Mouse (Mus musculus) layer of hippocampus, adult 6 months (tissue): ENCODE measurements around the gene Kyat1. TPM values are rescaled to one million over a fixed set of nuclear protein-coding genes. Genes with fewer than 3 reads are reported as not detected.

Experiments used
- long read RNA-seq, 2 experiments: library from polyadenylated mRNA; unstranded; transcript quantifications; one replicate each; pipeline ENCODE4 v2.0.0; 2019 to 2020
- polyA plus RNA-seq: library from polyadenylated mRNA; unstranded; fragments of <200 nt; fragmentation: Nextera tagmentation; gene quantifications from 2 replicates; pipeline ENCODE4 v1.2.3, GENCODE M21; 2021

Kyat1 gene
- polyA plus RNA-seq, result 8.4 and 9.9 TPM in 2 replicates
- long read RNA-seq, experiment 1, partial matches to known transcripts, result 2 of 4 reads
- long read RNA-seq, experiment 1, other reads (novel, unspliced or antisense), result 1 of 4 reads
- long read RNA-seq, experiment 2, transcript Kyat1-206 (14 exons, 2,026 nt), result minor isoform, 7 of 55 reads
- long read RNA-seq, experiment 2, transcript Kyat1-201 (13 exons, 1,876 nt), result major isoform, 25 of 55 reads
- long read RNA-seq, experiment 2, partial matches to known transcripts, result 5 of 55 reads
- long read RNA-seq, experiment 2, other reads (novel, unspliced or antisense), result 18 of 55 reads

DNA sequence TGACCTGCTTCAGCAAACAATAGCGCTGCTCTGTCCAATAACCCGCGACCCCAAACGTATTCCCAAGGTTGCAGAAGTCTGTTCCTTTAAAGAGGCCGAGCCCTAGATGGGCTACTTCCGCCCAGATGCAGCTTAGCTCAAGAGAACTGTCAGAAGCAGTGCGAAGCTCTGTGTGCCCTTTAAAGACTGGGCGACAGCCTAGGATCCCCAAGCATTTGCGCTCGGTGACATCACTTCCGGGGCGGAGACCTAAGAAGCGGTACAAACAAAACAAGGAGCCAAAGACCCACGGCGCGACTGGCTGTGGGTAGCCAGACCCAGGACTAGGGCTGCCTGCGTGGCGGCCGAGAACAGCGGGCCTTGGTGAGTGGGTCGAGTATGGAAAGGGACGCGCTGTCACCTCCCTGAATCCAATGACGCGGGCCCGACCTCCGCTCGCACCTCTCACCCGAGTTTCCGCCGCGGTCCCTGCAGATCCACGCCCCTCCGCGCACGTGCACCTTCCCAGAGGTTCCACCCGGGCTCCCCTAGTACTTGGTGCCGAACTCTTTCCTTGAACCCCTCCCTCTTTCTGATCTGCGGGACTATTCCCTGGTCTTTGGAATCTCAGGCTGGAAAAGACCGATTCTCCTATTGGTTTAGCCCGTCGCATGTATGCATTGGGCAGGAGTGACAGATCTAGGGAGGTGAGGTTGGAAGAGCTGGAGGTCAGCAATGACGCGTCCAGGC is at the start of gene Kyat1:
Gene Kyat1, minus strand, starts transcription at position 219 of the 729 bp plus-strand sequence.

DNA sequence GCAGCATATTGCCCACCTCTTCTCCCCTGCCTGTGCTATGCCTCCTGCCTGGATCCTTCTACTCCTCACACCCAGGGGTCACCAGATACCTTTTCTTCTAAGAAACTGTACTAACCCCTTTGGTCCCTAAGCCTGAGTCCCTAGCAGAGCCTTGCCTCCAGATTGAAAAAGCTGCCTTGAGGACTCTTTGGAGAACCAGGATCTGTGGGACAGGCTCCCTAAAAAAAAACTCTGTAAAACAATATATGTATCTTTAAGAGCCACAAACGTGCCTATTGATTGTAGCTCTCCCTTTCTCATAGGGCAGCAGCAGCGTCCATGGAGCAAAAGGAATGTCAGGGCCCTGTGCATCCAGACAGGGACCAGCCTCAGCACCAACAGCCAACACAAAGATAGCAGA is 34.6 kb upstream of the Kyat1 start, which contains the start of gene Gm28035:
Gene Gm28035, plus strand, starts transcription at position 301 of the 400 bp plus-strand sequence.

DNA sequence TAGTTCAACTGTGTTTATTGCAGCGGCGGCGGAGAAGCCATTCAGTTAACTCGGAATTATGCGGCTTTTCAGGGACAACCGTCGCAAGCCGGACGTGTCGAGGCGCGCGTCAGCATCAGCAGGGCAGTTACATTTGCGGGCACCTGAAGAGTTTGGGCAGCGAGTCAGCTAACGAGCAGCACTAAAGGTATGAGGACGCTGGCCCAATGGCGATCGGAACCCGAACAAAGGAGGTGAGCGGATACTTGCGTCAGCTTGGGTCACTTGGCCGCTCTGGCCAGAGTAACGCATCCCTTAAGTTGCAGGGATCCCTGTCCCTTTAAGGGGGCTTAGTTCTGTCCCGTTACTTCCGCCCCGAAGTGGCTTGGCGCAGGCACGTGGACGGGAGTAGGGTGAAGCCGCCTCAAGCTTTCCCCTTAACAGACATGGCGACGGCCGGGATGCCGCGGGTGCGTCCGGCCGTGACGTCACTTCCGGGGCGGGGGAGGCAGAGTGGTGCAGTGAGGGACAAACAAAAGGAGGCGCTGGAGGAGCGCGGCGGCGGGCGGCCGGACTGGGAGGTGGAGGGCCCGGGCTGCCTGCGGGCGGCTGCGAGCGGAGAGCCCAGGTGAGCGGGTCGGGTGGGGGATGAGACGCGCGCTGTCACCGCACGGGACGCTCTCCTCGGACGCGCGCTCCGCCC is 31.7 kb upstream of the Kyat1 start, which contains the start of gene Lrrc8a:
Gene Lrrc8a, plus strand, starts transcription at position 517 of the 682 bp plus-strand sequence.

DNA sequence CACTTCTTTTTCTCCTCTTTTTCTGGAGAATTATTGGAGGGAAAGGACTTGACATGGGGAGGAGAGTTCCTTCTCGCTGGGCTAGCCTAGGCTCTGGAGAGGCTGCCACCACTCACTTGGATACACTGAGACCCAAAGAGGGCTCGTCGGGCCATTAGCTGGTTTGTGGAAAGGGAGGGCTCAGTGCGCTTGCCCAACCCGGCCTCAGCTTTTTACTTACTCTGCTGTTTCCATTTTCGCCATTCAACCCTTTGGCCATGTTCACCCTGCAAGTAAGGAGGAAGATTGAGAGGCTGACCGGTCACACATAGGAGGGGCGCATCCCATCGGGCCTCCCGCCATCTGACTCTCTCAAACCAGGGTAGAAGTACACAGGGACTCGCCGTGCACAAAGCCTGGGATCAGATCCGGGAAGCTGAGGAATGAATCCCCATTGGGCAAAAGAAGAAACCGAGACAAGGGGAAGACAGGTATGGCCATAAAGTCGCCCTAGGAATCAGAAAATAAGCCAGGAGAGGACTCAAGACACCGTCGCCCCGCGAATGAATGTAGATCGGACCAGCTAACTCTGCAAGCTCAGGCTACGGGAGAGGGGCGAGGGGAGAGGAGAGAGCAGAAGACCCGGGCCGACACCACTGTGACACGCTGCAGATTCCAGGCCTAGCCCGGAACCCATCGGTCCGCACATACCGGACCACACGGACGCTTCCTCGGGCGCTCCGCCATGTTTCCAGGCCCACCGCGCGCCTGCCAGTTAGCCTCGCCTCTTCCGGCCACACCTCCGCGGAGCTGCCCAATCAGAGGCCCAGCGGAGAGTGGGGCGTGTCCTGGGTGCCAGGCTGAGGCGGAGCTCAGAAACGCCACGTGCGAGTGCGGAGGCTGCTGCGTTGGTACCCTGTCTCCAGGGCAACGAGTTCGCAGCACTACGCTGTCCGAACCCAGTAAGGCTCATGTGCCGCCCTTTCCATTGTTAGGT is 27.7 kb downstream of the Kyat1 start, which contains the start of gene Spout1:
Gene Spout1, minus strand, starts transcription at position 760 of the 976 bp plus-strand sequence.

DNA sequence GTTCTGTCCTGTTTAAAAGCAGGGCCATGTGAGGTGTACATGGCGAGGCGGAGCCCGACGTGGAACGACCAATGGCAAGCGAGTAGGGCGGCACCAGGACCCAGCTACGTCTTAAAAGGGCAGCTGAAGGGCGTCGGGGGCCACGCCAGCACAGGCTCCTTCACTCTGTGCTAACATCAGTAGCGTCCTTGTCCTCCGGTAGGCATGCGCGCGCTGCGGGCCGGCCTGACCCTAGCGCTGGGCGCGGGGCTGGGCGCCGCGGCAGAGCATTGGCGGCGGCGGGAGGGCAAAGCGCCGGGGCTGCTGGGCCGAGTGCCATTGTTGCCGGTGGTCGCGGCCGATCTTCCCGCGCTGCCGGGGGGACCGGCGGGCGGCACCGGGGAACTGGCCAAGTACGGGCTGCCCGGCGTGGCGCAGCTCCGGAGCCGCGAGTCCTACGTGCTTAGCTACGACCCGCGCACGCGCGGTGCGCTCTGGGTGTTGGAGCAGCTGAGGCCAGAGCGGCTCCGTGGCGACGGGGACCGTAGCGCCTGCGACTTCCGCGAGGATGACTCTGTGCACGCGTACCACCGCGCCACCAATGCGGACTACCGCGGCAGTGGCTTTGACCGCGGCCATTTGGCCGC is 34.2 kb downstream of the Kyat1 start, which contains the start of gene Endog:
Gene Endog, plus strand, starts transcription at position 123 of the 626 bp plus-strand sequence.

Other genes starting within 250 kb of the Kyat1 start
- gene Sptan1, start 240.3 kb downstream of the Kyat1 start, polyA plus RNA-seq, result 177 and 197 TPM in 2 replicates
- gene Wdr34, start 157.0 kb downstream of the Kyat1 start, polyA plus RNA-seq, result 39.2 and 40.9 TPM in 2 replicates
- gene Set, start 148.5 kb downstream of the Kyat1 start, polyA plus RNA-seq, result 164 and 217 TPM in 2 replicates
- 0.34 and 0.40 TPM in 2 replicates for gene Pkn3, start 128.2 kb downstream of the Kyat1 start, polyA plus RNA-seq
- gene Zdhhc12, start 112.2 kb downstream of the Kyat1 start, polyA plus RNA-seq, result 22.1 and 28.3 TPM in 2 replicates
- 13.4 and 14.0 TPM in 2 replicates for gene Zer1, start 81.3 kb downstream of the Kyat1 start, polyA plus RNA-seq
- gene Tbc1d13, start 72.1 kb downstream of the Kyat1 start, polyA plus RNA-seq, result 19.4 and 23.7 TPM in 2 replicates
- gene Endog, start 34.4 kb downstream of the Kyat1 start, polyA plus RNA-seq, result 28.5 and 35.1 TPM in 2 replicates
- 29.8 and 30.8 TPM in 2 replicates for gene Spout1, start 27.4 kb downstream of the Kyat1 start, polyA plus RNA-seq
- 31.1 and 48.4 TPM in 2 replicates for gene Lrrc8a, start 31.9 kb upstream of the Kyat1 start, polyA plus RNA-seq
- gene Gm28035, start 34.7 kb upstream of the Kyat1 start, polyA plus RNA-seq, result 0.04 TPM in 1 of 2 replicates, not detected in the other
- 16.4 and 17.1 TPM in 2 replicates for gene Phyhd1, start 60.4 kb upstream of the Kyat1 start, polyA plus RNA-seq
- gene Gm28038, start 75.2 kb upstream of the Kyat1 start, polyA plus RNA-seq, result not detected in 2 replicates
- gene Dolk, start 80.5 kb upstream of the Kyat1 start, polyA plus RNA-seq, result 29.1 and 29.6 TPM in 2 replicates
- 7.1 and 10.8 TPM in 2 replicates for gene Nup188, start 80.5 kb upstream of the Kyat1 start, polyA plus RNA-seq
- 199 and 210 TPM in 2 replicates for gene Sh3glb2, start 153.5 kb upstream of the Kyat1 start, polyA plus RNA-seq
- 19.1 and 21.3 TPM in 2 replicates for gene Miga2, start 158.4 kb upstream of the Kyat1 start, polyA plus RNA-seq
- 15.4 and 15.9 TPM in 2 replicates for gene Dolpp1, start 186.4 kb upstream of the Kyat1 start, polyA plus RNA-seq
- gene Crat, start 210.0 kb upstream of the Kyat1 start, polyA plus RNA-seq, result 28.3 and 28.4 TPM in 2 replicates
- 139 and 193 TPM in 2 replicates for gene Ptpa, start 210.2 kb upstream of the Kyat1 start, polyA plus RNA-seq